Mouse (Mus musculus) midbrain, embryonic 10.5 days (tissue): ENCODE results near the gene Nt5dc1. TPM values are rescaled to one million over a fixed set of nuclear protein-coding genes. Genes with fewer than 3 reads are reported as not detected.
"Not testable (repeated sequence)": the region's sequence is repeated elsewhere in the genome, so short reads cannot be mapped to it uniquely, and the experiment has no call there.

Experiments
- DNase-seq: peaks from one replicate; pipeline ENCODE4 v3.0.0-alpha.2; 2017; ENCODE audit warnings: low spot score
- H3K27ac ChIP-seq: fragments of 300-500 bp; sonication (generic); replicated peaks from 2 replicates; pipeline ENCODE4 v1.5.1; 2016; ENCODE audit warnings: mild to moderate bottlenecking
- H3K27me3 ChIP-seq: fragments of 300-500 bp; sonication (generic); 2 replicates; pipeline ENCODE4 v1.6.1; 2016; ENCODE audit warnings: low read depth, mild to moderate bottlenecking; ENCODE audit not compliant: poor library complexity, severe bottlenecking
- H3K36me3 ChIP-seq: fragments of 300-500 bp; sonication (generic); 2 replicates; pipeline ENCODE4 v1.6.1; 2016; ENCODE audit warnings: mild to moderate bottlenecking, moderate library complexity
- H3K4me1 ChIP-seq: fragments of 300-500 bp; sonication (generic); 2 replicates; pipeline ENCODE4 v1.6.1; 2016
- H3K4me3 ChIP-seq: fragments of 300-500 bp; sonication (generic); 2 replicates; pipeline ENCODE4 v1.5.1; 2016; ENCODE audit warnings: mild to moderate bottlenecking, moderate library complexity
- H3K9me3 ChIP-seq: fragments of 300-500 bp; sonication (generic); replicated peaks from 2 replicates; pipeline ENCODE4 v1.6.1; 2016; ENCODE audit warnings: mild to moderate bottlenecking
- WGBS: fragments of 180-500 bp; shearing (Covaris S2); methylation state at CpG from one replicate; pipeline ENCODE4 v1.1.7; 2016; 5-methylcytosine and 5-hydroxymethylcytosine counted together
- polyA plus RNA-seq: library from polyadenylated mRNA; unstranded; fragments of >200 nt; fragmentation: Nextera tagmentation; extraction: Ambion mirVana; gene quantifications from 2 replicates; pipeline ENCODE4 v1.2.1, GENCODE M21; 2016

Nt5dc1 gene
- polyA plus RNA-seq, 1 experiment from 2014 or later, result 6.3 TPM

- not testable (repeated sequence) for H3K27ac ChIP-seq, H3K27me3 ChIP-seq, DNase-seq, H3K9me3 ChIP-seq, H3K4me1 ChIP-seq, H3K4me3 ChIP-seq, H3K36me3 ChIP-seq
- WGBS, result 95% methylated on average over 9 of the region's 9 CpGs
Observed at GRCm38 (mm10) chr10:34252833-34253232, 165.5 kb downstream of the Nt5dc1 start.

GRCm38 (mm10) chr10:34249594-34249993 is 168.8 kb downstream of the Nt5dc1 start:
- Histone ChIP-seq H3K9me3 (no peaks in the 10 kb centered on the region), H3K27me3 (no peaks in the 10 kb centered on the region), H3K27ac (no peak overlapping the region), H3K4me3 (no peak overlapping the region), H3K4me1 (peaks cover 15% of the 10 kb centered on the region), H3K36me3 (no peaks in the 10 kb centered on the region)
- WGBS, result 82% methylated on average over 2 of the region's 2 CpGs
- no peak for DNase-seq

- Histone ChIP-seq H3K27ac (peak overlapping the region; percentile 72), H3K4me3 (no peak overlapping the region), H3K4me1 (peaks cover 15% of the 10 kb centered on the region), H3K36me3 (no peaks in the 10 kb centered on the region), H3K9me3 (no peaks in the 10 kb centered on the region), H3K27me3 (no peaks in the 10 kb centered on the region)
- no peak for DNase-seq
- WGBS, result 43% methylated on average over 3 of the region's 3 CpGs
Observed at GRCm38 (mm10) chr10:34247757-34248156, 170.6 kb downstream of the Nt5dc1 start.

- H3K27me3 ChIP-seq, result no peaks in the 10 kb centered on the region
- no peak for DNase-seq
- H3K27ac ChIP-seq, result no peak overlapping the region
- peaks cover 15% of the 10 kb centered on the region for H3K4me1 ChIP-seq
- H3K36me3 ChIP-seq, result no peaks in the 10 kb centered on the region
- H3K9me3 ChIP-seq, result no peaks in the 10 kb centered on the region
- 85% methylated on average over 2 of the region's 2 CpGs for WGBS
- no peak overlapping the region for H3K4me3 ChIP-seq
Observed at GRCm38 (mm10) chr10:34246106-34246505, 172.2 kb downstream of the Nt5dc1 start.

DNA sequence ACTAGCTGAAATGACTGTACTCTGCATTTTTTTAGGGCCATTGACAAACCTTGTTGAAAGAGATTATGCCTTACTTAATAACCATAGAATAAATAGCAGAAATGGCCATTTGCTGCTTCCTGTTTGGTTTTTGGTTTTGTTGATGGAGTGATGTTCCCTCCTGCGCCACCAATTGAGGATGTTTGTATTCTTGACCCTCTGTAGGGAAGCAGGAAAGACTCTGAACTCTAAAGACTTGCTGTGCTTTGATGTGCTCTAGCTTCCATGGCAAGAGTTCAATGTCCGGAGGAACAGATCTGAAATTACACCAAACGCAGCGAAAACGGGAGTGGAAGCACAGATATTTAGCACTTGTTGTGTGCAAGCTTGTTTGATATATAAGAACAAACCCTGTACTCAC is 173.6 kb downstream of the Nt5dc1 start:
- DNase-seq, result no peak
- no peak overlapping the region for H3K4me3 ChIP-seq
- no peaks in the 10 kb centered on the region for H3K9me3 ChIP-seq
- no peaks in the 10 kb centered on the region for H3K27me3 ChIP-seq
- H3K4me1 ChIP-seq, result peaks cover 15% of the 10 kb centered on the region
- WGBS, result 71% methylated on average over 5 of the region's 5 CpGs
- H3K27ac ChIP-seq, result no peak overlapping the region
- no peaks in the 10 kb centered on the region for H3K36me3 ChIP-seq

- H3K27ac ChIP-seq, result no peak overlapping the region
- peaks cover 12% of the 10 kb centered on the region; the same call in 1 of the 2 replicates for H3K4me1 ChIP-seq
- no peaks in the 10 kb centered on the region for H3K9me3 ChIP-seq
- WGBS, result 84% methylated on average over 4 of the region's 4 CpGs
- DNase-seq, result no peak
- H3K27me3 ChIP-seq, result no peaks in the 10 kb centered on the region
- no peak overlapping the region for H3K4me3 ChIP-seq
- no peaks in the 10 kb centered on the region for H3K36me3 ChIP-seq
Observed at GRCm38 (mm10) chr10:34238536-34238935, 179.8 kb downstream of the Nt5dc1 start.

Other genes starting within 250 kb of the Nt5dc1 start
- 22.0 and 22.8 TPM in 2 replicates for gene Dse, start 210.8 kb downstream of the Nt5dc1 start, polyA plus RNA-seq
- 65.0 and 78.0 TPM in 2 replicates for gene Tspyl1, start 136.4 kb downstream of the Nt5dc1 start, polyA plus RNA-seq
- gene Tspyl4, start 121.1 kb downstream of the Nt5dc1 start, polyA plus RNA-seq, result 38.1 and 61.6 TPM in 2 replicates
- gene Col10a1, start 28.6 kb downstream of the Nt5dc1 start, polyA plus RNA-seq, result 0.19 TPM in 1 of 2 replicates, not detected in the other
- 1.7 and 1.8 TPM in 2 replicates for gene Frk, start 64.8 kb upstream of the Nt5dc1 start, polyA plus RNA-seq